ENCODE assay signal across 8 mouse cellular contexts in the genomic region with DNA sequence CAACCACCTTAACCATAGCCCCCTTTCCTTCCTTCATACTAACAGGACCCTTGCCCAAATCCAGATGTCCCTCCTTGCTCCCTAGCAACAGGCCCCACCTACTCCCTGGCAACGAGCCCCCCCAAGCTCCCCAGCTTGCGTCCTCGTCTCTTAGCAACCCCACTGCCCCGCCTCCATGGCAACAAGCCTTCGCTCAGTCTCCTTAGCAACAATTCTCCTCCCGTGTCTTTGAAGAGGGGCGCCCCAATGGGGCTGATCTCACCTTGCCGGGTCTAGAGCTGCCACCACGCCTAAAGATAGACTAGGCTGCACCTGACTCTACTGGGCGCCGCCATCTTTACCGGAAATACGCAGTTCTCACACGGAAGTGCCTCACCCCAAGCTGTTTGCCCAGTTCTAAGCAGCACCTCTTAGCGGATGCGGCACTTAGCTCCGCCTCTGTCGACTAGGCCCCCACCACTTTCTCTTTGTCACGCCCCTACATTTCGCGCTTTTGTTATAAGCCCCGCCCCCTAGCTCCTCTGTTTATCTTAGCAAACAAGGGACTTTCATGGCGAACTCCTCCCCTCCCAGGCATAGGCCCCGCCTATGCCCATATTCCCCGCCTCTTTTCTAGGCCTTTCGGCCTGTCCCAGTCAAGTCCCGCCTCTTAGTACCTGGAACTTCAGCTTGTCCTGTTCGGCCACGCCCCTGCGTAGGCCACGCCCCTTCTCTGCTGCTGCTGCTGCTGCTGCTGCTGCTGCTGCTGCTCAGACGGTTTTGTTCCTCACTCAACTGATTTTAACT. TPM values are rescaled to one million over a fixed set of nuclear protein-coding genes. Genes with fewer than 3 reads are reported as not detected.
A peak's percentile ranks its signal among the peaks of the same experiment; 100 is the strongest.
DNase-seq lines count a peak whose midpoint lies in the region; ATAC-seq and TF ChIP-seq lines count a peak whose summit lies in the region.

A gene (minus strand): TSS at position 437 of the 786 bp plus-strand sequence.

- H3K9me3 ChIP-seq in hindbrain, embryonic 13.5 days = no peaks in the 10 kb centered on the region

- peak; percentile 97 for DNase-seq in Patski (ENCODE audit: low read depth, low spot score)
- DNase-seq in cerebellum, postnatal 14 days = peak; percentile 86 to 88
- DNase-seq in frontal cortex, postnatal 14 days (ENCODE audit: low spot score in 2 of 2) = peak; percentile 86 to 91
- DNase-seq in layer of hippocampus, postnatal 25 days (ENCODE audit: extremely low spot score in 1 of 2, low spot score in 1 of 2) = peak; percentile 71 to 81
- DNase-seq in lung, postnatal 25 days (ENCODE audit: low spot score) = peak; percentile 98
- peak; percentile 98 for DNase-seq in retina, embryonic 14.5 days (ENCODE audit: low spot score)
- DNase-seq in thymus, postnatal 4 days = peak; percentile 99

- CTCF ChIA-PET in Patski (lab: Charles Lee) = interaction anchor here (0.8 to 1.9 kb wide), 5 partner anchors 8 to 111 kb away, joined by 3 to 7 read pairs (median 3); no protein-coding TSS in a partner anchor

- peak within 1 kb of the TSS; percentile 85 for H3K27ac ChIP-seq in hindbrain, embryonic 13.5 days

- POLR2A ChIA-PET in Patski (lab: Charles Lee) = interaction anchor here (0.9 to 1.2 kb wide), 2 partner anchors 26 to 105 kb away, joined by 4 to 5 read pairs; a partner anchor contains a TSS

- peaks cover 25% of the 10 kb centered on the region for H3K36me3 ChIP-seq in hindbrain, embryonic 13.5 days

- H3K4me1 ChIP-seq in hindbrain, embryonic 13.5 days (replicated peaks) = peaks cover 12% of the 10 kb centered on the region

- ATAC-seq in Patski = peak; percentile 97
- peak; percentile 98 for ATAC-seq in hindbrain, embryonic 13.5 days (ENCODE audit: low FRiP score)

- in situ Hi-C loops in Patski (cut with MboI; ENCODE audit: low pct_unique_long_range_greater_than_20kb) = no loop called here

- no peak for TF ChIP-seq CTCF in Patski (IDR thresholded peaks at IDR 0.05)

- no peaks in the 10 kb centered on the region for H3K27me3 ChIP-seq in Patski
- no peaks in the 10 kb centered on the region for H3K27me3 ChIP-seq in hindbrain, embryonic 13.5 days

- peak within 1 kb of the TSS; percentile 79 for H3K4me3 ChIP-seq in hindbrain, embryonic 13.5 days

- peak within 1 kb of the TSS; percentile 94 for H3K4me2 ChIP-seq in hindbrain, embryonic 13.5 days

- H3K9ac ChIP-seq in hindbrain, embryonic 13.5 days = peak within 1 kb of the TSS; percentile 73

- under 1% methylated on average over 32 of the region's 32 CpGs for WGBS in hindbrain, embryonic 13.5 days

RNA-seq across cellular contexts. Expression of the gene that starts here (rescaled TPM):
- 80.2 TPM for polyA plus RNA-seq in Patski (2021)
- 128 and 137 TPM in 2 replicates for polyA plus RNA-seq in hindbrain, embryonic 13.5 days (2015; fragmentation: Nextera tagmentation; extraction: Ambion mirVana)
- total RNA-seq in layer of hippocampus, postnatal 25 days (2021) = 10 to 100 TPM; 89.0 to 91.9 TPM

Comparison
In these comparisons a context has a peak if more than half of its experiments do, and no peak if none do; other contexts are left out.
1. Peak in every context shown above with its lines: DNase-seq, ATAC-seq, H3K4me3 ChIP-seq and H3K27ac ChIP-seq.